Mouse (Mus musculus) G1E (cell line): ENCODE data around the gene Hnrnpm.

Experiments used
- CTCF ChIP-seq: IDR thresholded peaks from 2 replicates; pipeline ENCODE4 v1.5.1; 2012; ENCODE audit warnings: low read depth, low read length, inconsistent platforms, mixed read lengths
- GATA1 ChIP-seq: IDR thresholded peaks from 2 replicates; pipeline ENCODE4 v1.6.1; 2012; ENCODE audit warnings: borderline replicate concordance, low read length, inconsistent platforms, mixed read lengths
- GATA2 ChIP-seq: IDR thresholded peaks from 2 replicates; pipeline ENCODE4 v1.6.1; 2012; ENCODE audit warnings: low read depth, low read length, inconsistent platforms, borderline replicate concordance
- POLR2AphosphoS5 ChIP-seq: IDR thresholded peaks from 2 replicates; pipeline ENCODE4 v1.6.1; 2012; ENCODE audit warnings: low read depth, low read length, inconsistent platforms; ENCODE audit not compliant: insufficient replicate concordance
- TAL1 ChIP-seq: conservative IDR thresholded peaks from 2 replicates; pipeline ENCODE4 v1.6.1; 2012; ENCODE audit warnings: low read depth, low read length, inconsistent platforms, mixed read lengths

DNA sequence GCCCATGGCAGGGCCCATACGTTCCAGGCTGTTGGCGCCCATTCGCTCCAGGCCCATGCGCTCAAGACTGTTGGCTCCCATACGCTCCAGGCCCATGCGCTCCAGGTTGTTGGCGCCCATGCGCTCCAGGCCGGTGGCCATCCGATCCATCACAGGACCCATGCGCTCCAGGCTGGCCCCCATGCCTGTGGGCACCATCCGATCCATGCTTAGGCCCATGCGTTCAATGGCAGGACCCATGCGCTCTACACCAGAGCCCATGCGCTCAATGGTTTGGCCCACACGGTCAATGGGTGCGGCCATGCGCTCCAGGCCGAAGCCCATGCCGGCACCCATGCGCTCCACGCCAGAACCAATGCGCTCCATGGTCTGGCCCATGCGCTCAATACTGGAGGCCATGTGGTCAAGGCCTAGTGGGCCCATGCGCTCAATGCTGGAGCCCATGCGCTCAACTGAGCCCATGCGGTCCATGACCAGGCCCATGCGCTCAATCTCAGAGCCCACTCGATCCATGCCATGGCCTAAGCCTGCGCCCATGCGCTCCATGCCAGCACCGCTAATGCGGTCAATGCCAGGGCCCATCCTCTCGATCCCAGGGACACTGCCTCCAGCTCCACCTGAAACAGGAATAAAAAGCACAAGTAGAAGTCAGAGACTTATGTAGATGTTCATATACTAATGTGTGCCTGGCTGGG lies 36.7 kb downstream of the Hnrnpm start:
- TF ChIP-seq CTCF, result no peak
- no peak for TF ChIP-seq GATA1
- TF ChIP-seq POLR2AphosphoS5, result no peak
- TF ChIP-seq TAL1, result no peak
- no peak for TF ChIP-seq GATA2
